Mouse (Mus musculus) fibroblast of lung, adult 2 months (primary cell): Measurements from ENCODE around the gene Zscan4-ps1.
"Not testable (repeated sequence)": the region's sequence is repeated elsewhere in the genome, so short reads cannot be mapped to it uniquely, and the experiment has no call there.

ENCODE experiments used
- DNase-seq: peaks from one replicate; pipeline ENCODE4 v3.0.0-alpha.2; 2011; ENCODE audit warnings: low read depth

Zscan4-ps1 gene

DNA sequence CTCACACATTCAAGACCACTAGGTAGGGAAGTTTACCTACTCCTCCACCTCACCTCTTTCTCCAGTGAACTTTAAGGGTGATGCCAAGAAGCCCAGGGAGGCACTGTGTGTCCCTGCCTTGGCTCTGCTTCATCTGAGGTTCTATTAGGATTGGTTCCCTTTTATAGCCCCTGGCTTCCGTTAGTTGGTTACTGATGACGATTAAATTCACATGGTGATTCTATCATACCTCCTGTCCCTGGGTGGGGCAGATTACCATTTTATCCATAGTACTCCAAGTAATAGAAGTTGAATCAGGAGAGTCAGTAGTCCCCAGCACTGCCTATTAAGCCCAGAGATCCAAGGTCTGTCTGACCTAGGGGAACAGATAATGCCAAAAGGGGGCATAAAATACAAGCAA lies at the start of gene Zscan4-ps1:
Gene Zscan4-ps1 (minus strand): TSS at position 101 of the 400 bp plus-strand sequence.
- DNase-seq, result not testable (repeated sequence)
